Mouse (Mus musculus): ENCODE results near the gene Cdc45. TPM values are rescaled to one million over a fixed set of nuclear protein-coding genes. Genes with fewer than 3 reads are reported as not detected.

The Cdc45 gene
- polyA plus RNA-seq (2012; rRNA removed) = 28.2 and 34.5 TPM in 2 replicates

GRCm38 (mm10) chr16:18811468-18812384 lies at the start of gene Cdc45, which contains the start of gene Ufd1:
Gene Cdc45, minus strand, starts transcription at chr16:18811987.
Gene Ufd1, plus strand, starts transcription at chr16:18811779.

GRCm38 (mm10) chr16:18836468-18837208 lies 24.9 kb upstream of the Cdc45 start, which contains the start of the genes 2510002D24Rik and Gm28539:
Gene 2510002D24Rik, plus strand, starts transcription at chr16:18836578.
Gene Gm28539, plus strand, starts transcription at chr16:18836584.

GRCm38 (mm10) chr16:18776556-18777100 lies 35.2 kb downstream of the Cdc45 start, which contains the start of gene Cldn5:
Gene Cldn5, plus strand, starts transcription at chr16:18776847.

Other genes starting within 250 kb of the Cdc45 start
- 1.3 and 6.8 TPM in 2 replicates for gene Tbx1, start 221.3 kb downstream of the Cdc45 start, polyA plus RNA-seq (2012; rRNA removed)
- gene Gp1bb, start 189.6 kb downstream of the Cdc45 start, polyA plus RNA-seq (2012; rRNA removed) = 13.7 and 16.3 TPM in 2 replicates
- gene Gm49601, start 185.6 kb downstream of the Cdc45 start, polyA plus RNA-seq (2012; rRNA removed) = 101 and 103 TPM in 2 replicates
- gene Sept5, start 182.0 kb downstream of the Cdc45 start, polyA plus RNA-seq (2012; rRNA removed) = 274 and 303 TPM in 2 replicates
- gene Cldn5, start 35.1 kb downstream of the Cdc45 start, polyA plus RNA-seq (2012; rRNA removed) = 90.4 and 93.1 TPM in 2 replicates
- gene Ufd1, start 208 bp downstream of the Cdc45 start, polyA plus RNA-seq (2012; rRNA removed) = 79.7 and 84.8 TPM in 2 replicates
- 34.8 and 40.7 TPM in 2 replicates for gene 2510002D24Rik, start 24.6 kb upstream of the Cdc45 start, polyA plus RNA-seq (2012; rRNA removed)
- gene Gm28539, start 24.6 kb upstream of the Cdc45 start, polyA plus RNA-seq (2012; rRNA removed) = 0.93 and 3.8 TPM in 2 replicates
- gene Mrpl40, start 64.9 kb upstream of the Cdc45 start, polyA plus RNA-seq (2012; rRNA removed) = 31.1 and 32.3 TPM in 2 replicates
- 93.5 and 103 TPM in 2 replicates for gene Hira, start 65.0 kb upstream of the Cdc45 start, polyA plus RNA-seq (2012; rRNA removed)

All from central nervous system, embryonic 14 days (tissue).